Mouse (Mus musculus): ENCODE measurements around the gene Kcnq5.

- no peak for TF ChIP-seq CTCF (IDR thresholded peaks at IDR 0.05; ENCODE audit: borderline replicate concordance, insufficient read depth, low read depth, low read length)
- no peak for TF ChIP-seq POLR2A (IDR thresholded peaks at IDR 0.05; ENCODE audit: borderline replicate concordance, insufficient read depth, low read length)
These were observed 105.3 kb downstream of the Kcnq5 start for GRCm38 (mm10) chr1:21856399-21856798.
